Mouse (Mus musculus): ENCODE results near the gene Dhrs4. TPM values are rescaled to one million over a fixed set of nuclear protein-coding genes. Genes with fewer than 3 reads are reported as not detected.

The Dhrs4 gene
- total and polyA plus RNA-seq, 3 experiments, result 22.7 to 34.2 TPM; not detected in 1

DNA sequence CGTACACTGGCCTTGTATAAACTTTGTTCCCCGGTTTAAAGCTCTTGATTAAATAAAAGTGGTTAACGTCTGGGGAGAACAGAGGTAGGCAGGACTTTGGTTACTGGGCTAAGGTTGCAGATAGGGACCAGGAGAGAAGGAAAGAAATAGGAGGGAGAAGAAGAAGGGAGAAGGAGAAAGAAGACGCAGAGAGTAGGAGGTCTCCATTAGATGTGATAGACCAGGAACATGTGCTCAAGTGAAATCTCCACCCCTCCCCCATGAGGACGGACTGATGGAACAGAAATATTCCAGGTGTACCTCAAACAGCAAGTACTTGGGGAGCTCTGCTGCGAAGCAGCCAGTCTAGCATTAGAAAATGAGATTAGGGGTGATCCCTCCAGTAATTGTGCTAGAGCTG is 8.7 kb upstream of the Dhrs4 start:
- Histone ChIP-seq H3K27me3 (ENCODE audit: control insufficient read depth in 1 of 2, insufficient read depth in 2 of 2, low read length in 2 of 2) (peaks cover 22 to 35% of the 10 kb centered on the region in 2 experiments), H3K4me3 (ENCODE audit: control insufficient read depth in 1 of 2, insufficient read depth in 1 of 2, low read depth in 2 of 2, low read length in 2 of 2) (no peak overlapping the region), H3K9me3 (replicated peaks; ENCODE audit: insufficient read depth, low read length) (no peaks in the 10 kb centered on the region), H3K9ac (ENCODE audit: control insufficient read depth, low read depth, low read length, poor library complexity, severe bottlenecking) (no peak overlapping the region), H3K79me2 (ENCODE audit: control insufficient read depth, insufficient read depth, low read length, poor library complexity) (no peaks in the 10 kb centered on the region), H3K36me3 (ENCODE audit: control insufficient read depth in 1 of 2, insufficient read depth in 2 of 2, low read length in 2 of 2) (no peaks in the 10 kb centered on the region), H3K27ac (ENCODE audit: control insufficient read depth, low read depth, low read length) (no peak overlapping the region), H3K4me1 (ENCODE audit: control insufficient read depth in 1 of 2, insufficient read depth in 2 of 2, low read length in 2 of 2) (no peaks in the 10 kb centered on the region)
- TF ChIP-seq GABPA (IDR thresholded peaks at IDR 0.05; ENCODE audit: low read depth, low read length) (no peak), HCFC1 (IDR thresholded peaks at IDR 0.05; ENCODE audit: low read depth, low read length) (no peak), SIN3A (IDR thresholded peaks at IDR 0.05; ENCODE audit: low read length) (no peak), CHD2 (IDR thresholded peaks at IDR 0.05; ENCODE audit: low read length) (no peak), CHD1 (IDR thresholded peaks at IDR 0.05; ENCODE audit: low read depth, low read length) (no peak), MXI1 (IDR thresholded peaks at IDR 0.05; ENCODE audit: low read depth, low read length) (no peak), MEF2A (IDR thresholded peaks at IDR 0.05; ENCODE audit: extremely low read depth, insufficient replicate concordance, low read depth, low read length, poor library complexity, severe bottlenecking) (no peak), KAT2A (conservative IDR thresholded peaks at IDR 0.05; ENCODE audit: low read depth, low read length) (no peak), RCOR1 (IDR thresholded peaks at IDR 0.05; ENCODE audit: low read depth, low read length) (no peak)
- no peak for DNase-seq (ENCODE audit: low read depth, low spot score)

GRCm38 (mm10) chr14:55470806-55471205 is 7.8 kb upstream of the Dhrs4 start:
- DNase-seq (ENCODE audit: low read depth, low spot score), result no peak
- Histone ChIP-seq H3K9ac (ENCODE audit: control insufficient read depth, low read depth, low read length, poor library complexity, severe bottlenecking) (no peak overlapping the region), H3K36me3 (ENCODE audit: control insufficient read depth in 1 of 2, insufficient read depth in 2 of 2, low read length in 2 of 2) (peaks cover 0 to 5% of the 10 kb centered on the region in 2 experiments; a peak in 2 of 4 replicates), H3K4me1 (ENCODE audit: control insufficient read depth in 1 of 2, insufficient read depth in 2 of 2, low read length in 2 of 2) (peaks cover 0 to 6% of the 10 kb centered on the region in 2 experiments; a peak in 2 of 4 replicates), H3K79me2 (ENCODE audit: control insufficient read depth, insufficient read depth, low read length, poor library complexity) (no peaks in the 10 kb centered on the region), H3K9me3 (replicated peaks; ENCODE audit: insufficient read depth, low read length) (no peaks in the 10 kb centered on the region), H3K4me3 (ENCODE audit: control insufficient read depth in 1 of 2, insufficient read depth in 1 of 2, low read depth in 2 of 2, low read length in 2 of 2) (no peak overlapping the region), H3K27ac (ENCODE audit: control insufficient read depth, low read depth, low read length) (no peak overlapping the region), H3K27me3 (ENCODE audit: control insufficient read depth in 1 of 2, insufficient read depth in 2 of 2, low read length in 2 of 2) (peaks cover 22 to 34% of the 10 kb centered on the region in 2 experiments)
- no peak for TF ChIP-seq MYC (IDR thresholded peaks at IDR 0.05; ENCODE audit: low read depth, low read length)
- no peak for TF ChIP-seq JUND (IDR thresholded peaks at IDR 0.05; ENCODE audit: low read depth, low read length)
- TF ChIP-seq USF1 (IDR thresholded peaks at IDR 0.05; ENCODE audit: low read depth, low read length), result no peak
- TF ChIP-seq MXI1 (IDR thresholded peaks at IDR 0.05; ENCODE audit: low read depth, low read length), result no peak
- TF ChIP-seq KAT2A (conservative IDR thresholded peaks at IDR 0.05; ENCODE audit: low read depth, low read length), result no peak
- no peak for TF ChIP-seq TAL1 (IDR thresholded peaks at IDR 0.05; ENCODE audit: low read length)
- TF ChIP-seq MAX (IDR thresholded peaks at IDR 0.05; ENCODE audit: low read length), result no peak
- no peak for TF ChIP-seq EP300 (IDR thresholded peaks at IDR 0.05; ENCODE audit: low read depth in 1 of 2, low read length in 2 of 2)
- TF ChIP-seq HCFC1 (IDR thresholded peaks at IDR 0.05; ENCODE audit: low read depth, low read length), result no peak
- no peak for TF ChIP-seq CTCF (IDR thresholded peaks at IDR 0.05 in 2 of 3, conservative IDR thresholded peaks at IDR 0.05 in 1 of 3; ENCODE audit: control insufficient read depth in 1 of 3, insufficient read depth in 1 of 3, low read depth in 2 of 3, low read length in 3 of 3, poor library complexity in 1 of 3, severe bottlenecking in 1 of 3)

Measured in MEL (cell line).